Mouse (Mus musculus) cerebellum, adult 2 months (tissue): ENCODE measurements around the gene B3gnt8. TPM values are rescaled to one million over a fixed set of nuclear protein-coding genes. Genes with fewer than 3 reads are reported as not detected.
"Not testable (repeated sequence)": the region's sequence is repeated elsewhere in the genome, so short reads cannot be mapped to it uniquely, and the experiment has no call there.

Experiments used
- DNase-seq, 2 experiments: peaks; one replicate each; pipeline ENCODE4 v3.0.0; 2021
- H3K27ac ChIP-seq: fragments of 200-500 bp; 2 replicates; pipeline ENCODE4 v1.5.1; 2012; ENCODE audit warnings: low read length, control low read depth, inconsistent platforms; ENCODE audit not compliant: insufficient read depth
- H3K27me3 ChIP-seq: fragments of 200-500 bp; 2 replicates; pipeline ENCODE4 v1.6.1; 2012; ENCODE audit warnings: inconsistent platforms, mild to moderate bottlenecking, low read length, moderate library complexity; ENCODE audit not compliant: control insufficient read depth, insufficient read depth
- H3K4me1 ChIP-seq: fragments of 200-500 bp; 2 replicates; pipeline ENCODE4 v1.6.1; 2011; ENCODE audit warnings: low read length; ENCODE audit not compliant: control insufficient read depth, insufficient read depth
- H3K4me3 ChIP-seq: fragments of 200-500 bp; replicated peaks from 2 replicates; pipeline ENCODE3; 2011; ENCODE audit warnings: mild to moderate bottlenecking, low read depth, low read length, control low read depth; ENCODE audit not compliant: insufficient read depth
- CTCF ChIP-seq: fragments of 200-500 bp; IDR thresholded peaks from 2 replicates; pipeline ENCODE4 v1.5.1; 2011; ENCODE audit warnings: low read depth, mild to moderate bottlenecking, control low read depth, low read length, moderate library complexity, borderline replicate concordance; ENCODE audit not compliant: insufficient read depth
- POLR2A ChIP-seq: fragments of 200-500 bp; IDR thresholded peaks from 2 replicates; pipeline ENCODE4 v1.6.1; 2011; ENCODE audit warnings: low read length, control low read depth, borderline replicate concordance; ENCODE audit not compliant: insufficient read depth
- WGBS: fragments of 180-500 bp; shearing (Covaris S2); methylation state at CpG from one replicate; pipeline ENCODE4 v1.1.7; 2018; 5-methylcytosine and 5-hydroxymethylcytosine counted together
- polyA plus RNA-seq: library from polyadenylated mRNA; depleted of rRNA; stranded (reverse); fragments of >200 nt; gene quantifications from 2 replicates; pipeline ENCODE4 v1.2.3, GENCODE M21; 2012; rRNA removed

The B3gnt8 gene
- 0.52 and 1.0 TPM in 2 replicates for polyA plus RNA-seq

GRCm38 (mm10) chr7:25626509-25627430 lies at the start of gene B3gnt8:
TSS of gene B3gnt8 (plus strand) at chr7:25626654.
- Histone ChIP-seq H3K27ac (peak within 1 kb of the TSS; percentile 60; the same call in 1 of the 2 replicates), H3K27me3 (no peaks in the 10 kb centered on the region), H3K4me3 (peak within 1 kb of the TSS; percentile 34), H3K4me1 (peaks cover 36% of the 10 kb centered on the region)
- peak; percentile 67 to 73 for DNase-seq
- TF ChIP-seq CTCF: no peak
- no peak for TF ChIP-seq POLR2A
- 18% methylated on average over 29 of the region's 29 CpGs for WGBS

- not testable (repeated sequence) for DNase-seq, H3K4me1 ChIP-seq, H3K27me3 ChIP-seq, H3K27ac ChIP-seq, H3K4me3 ChIP-seq
- 52% methylated on average over 14 of the region's 14 CpGs for WGBS
Measured at GRCm38 (mm10) chr7:25576793-25577437, 49.5 kb upstream of the B3gnt8 start.

GRCm38 (mm10) chr7:25579441-25579840 lies 47.0 kb upstream of the B3gnt8 start:
- Histone ChIP-seq H3K4me3 (no peak overlapping the region), H3K4me1 (no peaks in the 10 kb centered on the region), H3K27ac (no peak overlapping the region), H3K27me3 (no peaks in the 10 kb centered on the region)
- 85% methylated on average over 10 of the region's 10 CpGs for WGBS
- TF ChIP-seq POLR2A (no peak), CTCF (no peak)
- no peak for DNase-seq

GRCm38 (mm10) chr7:25582301-25582810 lies 44.1 kb upstream of the B3gnt8 start:
- Histone ChIP-seq H3K27ac (no peak overlapping the region), H3K4me3 (no peak overlapping the region), H3K27me3 (no peaks in the 10 kb centered on the region), H3K4me1 (no peaks in the 10 kb centered on the region)
- TF ChIP-seq POLR2A: no peak
- TF ChIP-seq CTCF: no peak
- no peak for DNase-seq
- WGBS: 89% methylated on average over 15 of the region's 15 CpGs

- Histone ChIP-seq H3K27ac (no peak overlapping the region), H3K4me1 (no peaks in the 10 kb centered on the region), H3K27me3 (no peaks in the 10 kb centered on the region), H3K4me3 (no peak overlapping the region)
- TF ChIP-seq POLR2A (no peak), CTCF (no peak)
- WGBS: 82% methylated on average over 5 of the region's 5 CpGs
- DNase-seq: no peak
Measured at GRCm38 (mm10) chr7:25584651-25585050, 41.8 kb upstream of the B3gnt8 start.

GRCm38 (mm10) chr7:25585351-25586204 lies 40.9 kb upstream of the B3gnt8 start:
- no peak overlapping the region for H3K4me3 ChIP-seq
- 73% methylated on average over 9 of the region's 9 CpGs for WGBS
- no peak overlapping the region for H3K27ac ChIP-seq
- DNase-seq: no peak
- TF ChIP-seq CTCF (no peak), POLR2A (no peak)
- H3K4me1 ChIP-seq: no peaks in the 10 kb centered on the region
- H3K27me3 ChIP-seq: no peaks in the 10 kb centered on the region

GRCm38 (mm10) chr7:25591226-25591625 lies 35.2 kb upstream of the B3gnt8 start:
- 80% methylated on average over 2 of the region's 2 CpGs for WGBS
- no peak overlapping the region for H3K4me3 ChIP-seq
- no peaks in the 10 kb centered on the region for H3K4me1 ChIP-seq
- H3K27me3 ChIP-seq: no peaks in the 10 kb centered on the region
- H3K27ac ChIP-seq: no peak overlapping the region
- TF ChIP-seq CTCF (no peak), POLR2A (no peak)
- no peak for DNase-seq
